Mouse (Mus musculus): ENCODE measurements around the gene Zcchc4.
A peak's percentile ranks its signal among the peaks of the same experiment; 100 is the strongest.

DNA sequence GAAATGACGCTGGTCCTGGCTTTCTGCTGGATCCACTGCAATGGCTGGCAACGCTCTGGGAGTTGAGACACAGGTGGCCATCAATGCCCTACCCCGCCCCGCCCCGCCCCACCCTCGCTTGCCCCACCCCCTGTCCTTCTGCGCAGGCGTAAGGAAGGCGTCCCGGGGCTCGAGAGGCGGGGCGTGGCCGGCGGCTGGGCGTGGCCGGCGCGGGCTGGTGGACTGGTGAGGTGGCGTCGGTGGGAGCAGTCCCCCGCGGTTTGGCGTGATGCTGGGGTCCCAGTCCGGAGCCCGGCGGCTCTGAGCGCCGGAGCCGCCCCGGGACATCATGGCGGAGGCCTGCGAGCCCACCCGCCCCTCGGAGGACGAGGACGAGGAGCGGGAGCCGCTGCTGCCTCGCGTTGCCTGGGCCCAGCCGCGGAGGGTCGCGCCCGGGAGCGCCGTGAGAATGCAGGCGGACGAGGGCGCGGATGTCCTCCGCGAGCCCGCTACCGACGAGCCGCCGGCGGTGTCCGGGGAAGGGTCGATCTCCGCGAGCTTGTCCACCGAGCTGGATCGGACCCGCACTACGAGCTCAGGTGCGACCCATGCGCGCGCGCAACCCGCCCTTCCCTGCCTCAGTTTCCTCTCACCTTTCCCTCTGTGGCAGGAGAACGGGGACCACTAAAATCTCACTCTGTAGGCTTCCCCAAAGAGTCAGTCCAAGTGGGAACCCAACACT lies 33.7 kb upstream of the Zcchc4 start, which contains the start of gene Pi4k2b:
- TF ChIP-seq POLR2A (IDR thresholded peaks at IDR 0.05; ENCODE audit: borderline replicate concordance, extremely low read depth, insufficient read depth, insufficient read length, poor library complexity, severe bottlenecking): peak; percentile 80
- TF ChIP-seq CTCF (IDR thresholded peaks at IDR 0.05; ENCODE audit: borderline replicate concordance, extremely low read depth, insufficient read depth, insufficient read length): no peak
